Mouse (Mus musculus) embryonic facial prominence, embryonic 11.5 days (tissue): Measurements from ENCODE around the gene Rnaseh2b. TPM values are rescaled to one million over a fixed set of nuclear protein-coding genes. Genes with fewer than 3 reads are reported as not detected.

ENCODE experiments used
- ATAC-seq: fragments of 200-750 bp; cut with Nextera tagmentation; replicated peaks from 2 replicates; pipeline ENCODE4 v1.8.0; 2017; ENCODE audit warnings: low read depth; ENCODE audit not compliant: insufficient number of reproducible peaks, low FRiP score, low TSS enrichment
- DNase-seq: peaks from one replicate; pipeline ENCODE4 v3.0.0-alpha.2; 2015; ENCODE audit warnings: low spot score
- H3K27ac ChIP-seq: fragments of 300-500 bp; sonication (generic); replicated peaks from 2 replicates; pipeline ENCODE4 v1.5.1; 2014; ENCODE audit warnings: mild to moderate bottlenecking, low read depth, low read length, control low read depth
- H3K27me3 ChIP-seq: fragments of 300-500 bp; sonication (generic); 2 replicates; pipeline ENCODE4 v1.6.1; 2014; ENCODE audit warnings: mild to moderate bottlenecking, low read length, moderate library complexity, mixed read lengths; ENCODE audit not compliant: control insufficient read depth, insufficient read depth
- H3K36me3 ChIP-seq: fragments of 300-500 bp; sonication (generic); replicated peaks from 2 replicates; pipeline ENCODE4 v1.6.1; 2014; ENCODE audit warnings: low read depth, mild to moderate bottlenecking, low read length, moderate library complexity, mixed read lengths; ENCODE audit not compliant: control insufficient read depth, insufficient read depth
- H3K4me1 ChIP-seq: fragments of 300-500 bp; sonication (generic); 2 replicates; pipeline ENCODE4 v1.6.1; 2014; ENCODE audit warnings: low read length, mixed read lengths; ENCODE audit not compliant: control insufficient read depth, insufficient read depth
- H3K4me2 ChIP-seq: fragments of 300-500 bp; sonication (generic); 2 replicates; pipeline ENCODE4 v1.6.1; 2014; ENCODE audit warnings: low read depth, mild to moderate bottlenecking, control low read depth, low read length, moderate library complexity
- H3K4me3 ChIP-seq: fragments of 300-500 bp; sonication (generic); 2 replicates; pipeline ENCODE4 v1.5.1; 2014; ENCODE audit warnings: low read depth, low read length, control low read depth
- H3K9ac ChIP-seq: fragments of 300-500 bp; sonication (generic); replicated peaks from 2 replicates; pipeline ENCODE4 v1.6.1; 2014; ENCODE audit warnings: mild to moderate bottlenecking, control low read depth, low read length
- H3K9me3 ChIP-seq: fragments of 300-500 bp; sonication (generic); replicated peaks from 2 replicates; pipeline ENCODE4 v1.6.1; 2016; ENCODE audit warnings: mild to moderate bottlenecking, low read length, inconsistent platforms, mixed read lengths; ENCODE audit not compliant: control insufficient read depth
- WGBS: fragments of 180-500 bp; shearing (Covaris S2); extraction: QIAGEN DNeasy Blood & Tissue Kit; methylation state at CpG from one replicate; pipeline ENCODE4 v1.1.7; 2014; 5-methylcytosine and 5-hydroxymethylcytosine counted together
- polyA plus RNA-seq: library from polyadenylated mRNA; unstranded; fragments of >200 nt; fragmentation: Nextera tagmentation; extraction: Ambion mirVana; gene quantifications from 2 replicates; pipeline ENCODE4 v1.2.1, GENCODE M21; 2014

Gene Rnaseh2b
- polyA plus RNA-seq, 1 experiment from 2014 or later: 72.0 TPM

DNA sequence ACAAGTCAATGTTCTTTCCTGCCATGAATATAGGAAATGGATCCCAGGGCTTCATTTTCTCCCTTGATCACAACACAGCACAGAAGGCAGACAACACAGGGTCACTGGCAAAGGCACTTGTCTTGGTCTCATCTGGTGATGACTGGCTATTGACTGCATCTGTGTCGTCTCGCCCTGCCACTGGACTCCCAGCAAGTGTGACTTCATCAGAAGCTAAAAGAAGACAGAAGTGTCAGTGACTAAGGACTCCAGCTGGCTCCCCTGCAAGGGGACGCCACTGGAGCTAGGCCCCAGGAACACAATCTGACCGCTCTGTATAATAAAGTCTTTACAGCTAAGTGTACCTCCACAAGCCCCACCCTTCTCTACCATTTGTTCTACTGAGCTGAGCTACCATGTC lies 100.4 kb downstream of the Rnaseh2b start:
- Histone ChIP-seq H3K9ac (no peak overlapping the region), H3K4me2 (no peak overlapping the region), H3K4me1 (no peaks in the 10 kb centered on the region), H3K4me3 (no peak overlapping the region), H3K36me3 (no peaks in the 10 kb centered on the region), H3K27ac (no peak overlapping the region), H3K9me3 (no peaks in the 10 kb centered on the region), H3K27me3 (no peaks in the 10 kb centered on the region)
- WGBS: 87% methylated on average over 4 of the region's 4 CpGs
- DNase-seq (no peak), ATAC-seq (no peak)

DNA sequence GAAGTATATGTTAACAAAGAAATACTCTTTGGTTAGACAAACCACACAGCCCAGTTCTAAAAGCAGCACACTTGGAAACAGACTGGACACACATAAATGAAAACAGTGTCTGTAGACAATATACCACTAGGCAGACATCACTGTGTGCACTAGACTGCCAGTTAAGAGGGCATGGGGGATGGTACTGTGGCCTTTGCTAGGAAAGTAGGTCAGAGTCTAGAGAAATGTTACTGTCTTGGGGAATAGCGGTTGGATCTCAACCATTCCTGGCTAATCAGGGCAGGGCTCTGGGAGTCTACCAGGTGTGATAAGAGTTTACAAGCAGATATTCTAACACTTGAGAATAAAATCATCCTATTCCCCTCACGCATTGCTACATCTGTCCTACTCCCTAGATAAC lies 103.0 kb downstream of the Rnaseh2b start:
- Histone ChIP-seq H3K4me2 (no peak overlapping the region), H3K9me3 (no peaks in the 10 kb centered on the region), H3K36me3 (no peaks in the 10 kb centered on the region), H3K4me1 (no peaks in the 10 kb centered on the region), H3K9ac (no peak overlapping the region), H3K4me3 (no peak overlapping the region), H3K27ac (no peak overlapping the region), H3K27me3 (no peaks in the 10 kb centered on the region)
- ATAC-seq (no peak), DNase-seq (no peak)
- WGBS: 89% methylated on average over 2 of the region's 2 CpGs

DNA sequence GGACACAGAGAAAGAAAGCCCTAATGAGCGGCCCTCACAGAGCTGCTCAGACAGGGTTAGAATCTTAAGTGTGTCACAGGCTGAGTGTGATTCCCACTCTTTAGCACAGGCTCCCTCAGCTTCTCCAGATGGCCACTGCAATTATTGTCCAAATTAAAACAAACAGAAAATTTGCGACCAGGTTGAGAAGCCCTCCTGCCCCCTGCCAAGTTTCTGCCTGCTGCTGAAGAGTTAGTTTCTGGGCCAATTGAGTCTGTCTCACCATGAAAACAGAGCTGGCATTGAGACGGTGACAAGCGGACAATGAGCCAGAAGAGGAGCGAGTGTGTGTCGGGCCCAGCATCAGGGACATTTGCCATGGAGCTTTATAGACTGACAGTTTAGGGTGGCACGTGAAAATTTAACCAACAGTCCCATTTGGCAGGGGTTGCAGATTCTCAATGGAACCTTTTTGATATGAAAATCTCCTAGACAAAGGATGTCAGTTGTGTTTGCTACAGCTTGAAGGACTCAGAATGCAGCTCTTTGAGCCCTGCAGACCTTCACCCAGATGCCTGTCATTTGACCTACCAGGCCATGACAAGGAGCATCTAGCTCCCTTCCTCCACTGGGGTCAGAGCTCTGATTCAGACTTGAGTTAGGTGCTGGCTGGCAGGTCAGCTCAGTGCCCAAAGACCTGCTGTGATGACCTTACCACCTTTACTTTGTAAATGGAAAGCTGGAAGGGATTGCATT lies 123.8 kb downstream of the Rnaseh2b start:
- ATAC-seq (no peak), DNase-seq (no peak)
- Histone ChIP-seq H3K27me3 (no peaks in the 10 kb centered on the region), H3K36me3 (no peaks in the 10 kb centered on the region), H3K9ac (no peak overlapping the region), H3K27ac (no peak overlapping the region), H3K4me3 (no peak overlapping the region), H3K4me2 (no peak overlapping the region), H3K9me3 (no peaks in the 10 kb centered on the region), H3K4me1 (no peaks in the 10 kb centered on the region)
- WGBS: 62% methylated on average over 7 of the region's 7 CpGs

DNA sequence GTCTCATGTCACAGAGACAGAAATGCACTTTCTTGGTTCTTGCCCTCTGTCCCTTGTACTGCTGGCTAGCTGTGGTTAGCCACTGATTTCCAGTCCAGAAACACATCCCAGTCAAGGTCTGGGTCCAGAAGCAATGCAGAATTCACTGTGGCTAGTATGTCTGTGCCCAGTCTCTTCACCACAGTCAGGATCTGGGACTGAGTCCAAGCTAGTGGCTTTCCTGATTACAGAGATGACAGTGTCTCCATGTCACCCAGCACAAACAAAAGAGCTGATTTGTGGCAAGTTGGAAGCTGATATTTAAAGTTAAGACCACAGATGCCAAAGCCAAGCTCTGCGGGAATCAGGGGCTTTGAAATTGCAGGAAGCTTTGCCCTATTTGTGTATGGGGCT lies 124.3 kb downstream of the Rnaseh2b start:
- DNase-seq (no peak), ATAC-seq (no peak)
- Histone ChIP-seq H3K4me2 (no peak overlapping the region), H3K27me3 (no peaks in the 10 kb centered on the region), H3K9me3 (no peaks in the 10 kb centered on the region), H3K9ac (no peak overlapping the region), H3K27ac (no peak overlapping the region), H3K4me3 (no peak overlapping the region), H3K36me3 (no peaks in the 10 kb centered on the region), H3K4me1 (no peaks in the 10 kb centered on the region)
- WGBS: 78% methylated on average over 1 of the region's 1 CpGs

DNA sequence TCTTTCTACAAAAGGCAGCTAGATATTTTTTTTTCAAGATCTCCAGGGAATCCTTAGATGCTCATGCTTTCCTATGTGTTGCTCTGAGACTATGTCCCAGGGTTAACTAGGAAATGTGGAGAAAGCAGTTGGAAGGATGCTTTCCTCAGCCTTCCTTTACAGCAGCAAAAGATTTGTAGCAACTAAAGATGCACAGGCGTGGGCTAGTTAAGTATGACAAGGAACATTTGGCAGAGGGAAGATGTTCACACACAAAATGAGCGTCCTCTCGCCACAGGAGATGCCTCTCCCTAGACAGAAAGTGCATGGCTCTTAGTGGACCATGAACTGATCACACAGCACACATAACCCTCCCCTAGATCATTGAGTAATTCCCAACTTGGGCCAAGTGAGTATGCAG lies 125.1 kb downstream of the Rnaseh2b start:
- no peaks in the 10 kb centered on the region for H3K27me3 ChIP-seq

DNA sequence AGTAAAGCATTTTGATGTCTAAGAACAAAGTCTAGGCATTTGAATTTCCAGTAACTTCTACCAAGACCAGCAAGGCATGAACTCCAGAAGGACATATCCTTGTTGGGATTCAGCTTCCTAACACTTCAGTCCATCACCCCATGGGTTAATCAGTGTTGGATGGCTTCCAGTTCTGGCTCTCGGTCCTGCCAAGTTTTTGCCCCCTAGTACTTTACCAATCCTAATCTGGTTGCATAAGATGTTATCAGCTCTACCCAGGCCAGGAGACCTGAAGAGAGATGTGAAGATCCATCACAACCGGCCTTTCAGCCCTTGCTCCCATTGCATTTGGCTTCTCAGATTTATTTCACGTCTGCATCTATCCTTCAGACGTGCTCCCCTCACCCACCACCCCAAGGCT lies 129.9 kb downstream of the Rnaseh2b start:
- no peak overlapping the region for H3K4me3 ChIP-seq
- H3K36me3 ChIP-seq: no peaks in the 10 kb centered on the region
- no peak for ATAC-seq
- no peaks in the 10 kb centered on the region for H3K9me3 ChIP-seq
- H3K27ac ChIP-seq: no peak overlapping the region
- no peak for DNase-seq
- no peaks in the 10 kb centered on the region for H3K27me3 ChIP-seq
- no peak overlapping the region for H3K4me2 ChIP-seq
- H3K9ac ChIP-seq: no peak overlapping the region
- H3K4me1 ChIP-seq: no peaks in the 10 kb centered on the region
- WGBS: 88% methylated on average over 4 of the region's 4 CpGs

More for the DNA sequence above, 125.1 kb downstream of the Rnaseh2b start:
- H3K4me2 ChIP-seq: no peak overlapping the region
- H3K9me3 ChIP-seq: no peaks in the 10 kb centered on the region
- H3K4me1 ChIP-seq: no peaks in the 10 kb centered on the region
- ATAC-seq: no peak
- H3K9ac ChIP-seq: no peak overlapping the region
- no peak overlapping the region for H3K4me3 ChIP-seq
- H3K36me3 ChIP-seq: no peaks in the 10 kb centered on the region
- WGBS: 87% methylated on average over 3 of the region's 3 CpGs
- no peak overlapping the region for H3K27ac ChIP-seq
- DNase-seq: no peak

Other genes starting within 250 kb of the Rnaseh2b start
- 2.3 and 4.0 TPM in 2 replicates for gene Dleu7, start 458 bp downstream of the Rnaseh2b start, polyA plus RNA-seq
- not detected in 2 replicates for gene Gucy1b2, start 163.7 kb downstream of the Rnaseh2b start, polyA plus RNA-seq